In the genomic region with DNA sequence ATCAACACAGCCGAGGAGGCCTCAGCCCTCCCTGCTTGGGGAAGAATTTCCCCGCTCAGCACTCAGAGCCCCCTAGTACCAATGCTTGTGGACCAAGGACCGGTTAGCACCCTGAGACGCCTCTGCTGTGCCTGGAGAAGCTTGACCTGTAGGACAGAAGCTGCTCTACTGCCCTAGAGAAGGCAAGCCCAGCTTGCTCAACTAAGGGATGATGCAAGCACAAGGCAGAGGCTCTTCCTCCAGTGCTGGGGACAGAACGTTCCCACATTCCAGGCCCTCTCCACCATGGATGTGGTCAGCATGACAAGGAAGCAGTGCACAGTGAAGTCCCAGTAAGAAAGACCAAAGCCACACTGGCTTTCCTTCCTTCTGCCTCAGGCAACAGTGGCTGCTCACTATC, we compare ENCODE assay signal across 9 mouse cellular contexts.
A peak's percentile ranks its signal among the peaks of the same experiment; 100 is the strongest.
DNase-seq lines count a peak whose midpoint lies in the region; ATAC-seq and TF ChIP-seq lines count a peak whose summit lies in the region.
"Had no signal": no experiment of that assay in that cellular context is flagged by ENCODE, and none has a peak within 500 bp of the region (broad histone marks: within the 10 kb centered on the region; RNA-seq: fewer than 3 reads in every experiment).

No protein-coding gene starts in this region.

- no peaks in the 10 kb centered on the region for H3K27me3 ChIP-seq in midbrain, embryonic 10.5 days (ENCODE audit: low read depth, poor library complexity, severe bottlenecking)
- no peaks in the 10 kb centered on the region for H3K27me3 ChIP-seq in midbrain, embryonic 16.5 days (ENCODE audit: control insufficient read depth, insufficient read depth, low read depth, low read length)
- H3K27me3 ChIP-seq in stomach, embryonic 16.5 days (ENCODE audit: control insufficient read depth, insufficient read depth, low read length) = no peaks in the 10 kb centered on the region
- H3K27me3 ChIP-seq: midbrain, embryonic 15.5 days had no signal

- H3K4me1 ChIP-seq in midbrain, embryonic 10.5 days = peaks cover 17% of the 10 kb centered on the region
- no peaks in the 10 kb centered on the region for H3K4me1 ChIP-seq in midbrain, embryonic 16.5 days (ENCODE audit: control insufficient read depth, insufficient read depth, low read length)
- peaks cover 26% of the 10 kb centered on the region for H3K4me1 ChIP-seq in stomach, embryonic 16.5 days (ENCODE audit: control insufficient read depth, insufficient read depth, low read length)
- H3K4me1 ChIP-seq: midbrain, embryonic 15.5 days had no signal

- no peaks in the 10 kb centered on the region for H3K9me3 ChIP-seq in midbrain, embryonic 10.5 days (replicated peaks)
- H3K9me3 ChIP-seq in midbrain, embryonic 16.5 days (replicated peaks; ENCODE audit: control insufficient read depth, low read length, poor library complexity, severe bottlenecking) = no peaks in the 10 kb centered on the region
- H3K9me3 ChIP-seq in stomach, embryonic 16.5 days (replicated peaks; ENCODE audit: control insufficient read depth, low read length) = no peaks in the 10 kb centered on the region
- H3K9me3 ChIP-seq: midbrain, embryonic 15.5 days had no signal

- DNase-seq in midbrain, embryonic 10.5 days (ENCODE audit: low spot score) = no peak
- peak; percentile 19 to 44 for DNase-seq in heart, adult 9 months (ENCODE audit: low spot score in 2 of 2)
- DNase-seq in lung, adult 18-20 months = peak; percentile 77 to 89
- no peak for DNase-seq in left cerebral cortex, adult 2 months (ENCODE audit: extremely low spot score in 1 of 2, low spot score in 2 of 2)
- no peak for DNase-seq in kidney, adult 9 months
- no peak for DNase-seq in urinary bladder, postnatal 10 days (ENCODE audit: low spot score)

- no peak overlapping the region for H3K9ac ChIP-seq in midbrain, embryonic 16.5 days (ENCODE audit: low read depth, low read length)
- peak overlapping the region; percentile 35; the same call in 1 of the 2 replicates for H3K9ac ChIP-seq in stomach, embryonic 16.5 days (ENCODE audit: low read length)
- H3K9ac ChIP-seq: midbrain, embryonic 15.5 days had no signal

- WGBS in midbrain, embryonic 10.5 days = 84% methylated on average over 5 of the region's 5 CpGs
- 74% methylated on average over 5 of the region's 5 CpGs for WGBS in midbrain, embryonic 16.5 days
- WGBS in stomach, embryonic 16.5 days = 51% methylated on average over 5 of the region's 5 CpGs

- no peak overlapping the region for H3K4me2 ChIP-seq in midbrain, embryonic 16.5 days (ENCODE audit: low read length)
- no peak overlapping the region for H3K4me2 ChIP-seq in stomach, embryonic 16.5 days (ENCODE audit: low read depth, low read length)
- H3K4me2 ChIP-seq: midbrain, embryonic 15.5 days had no signal

- intact Hi-C loops in left cerebral cortex, adult 2 months (cut with DNase I) = no loop called here

- H3K4me3 ChIP-seq in midbrain, embryonic 10.5 days = no peak overlapping the region
- no peak overlapping the region for H3K4me3 ChIP-seq in midbrain, embryonic 16.5 days (ENCODE audit: low read depth, low read length)
- H3K4me3 ChIP-seq in stomach, embryonic 16.5 days (replicated peaks; ENCODE audit: low read length) = no peak overlapping the region
- no peak overlapping the region for H3K4me3 ChIP-seq in left cerebral cortex, adult 2 months
- H3K4me3 ChIP-seq: midbrain, embryonic 15.5 days had no signal

- peak overlapping the region; percentile 59; the same call in 1 of the 2 replicates for H3K27ac ChIP-seq in midbrain, embryonic 10.5 days (replicated peaks)
- H3K27ac ChIP-seq in midbrain, embryonic 16.5 days (ENCODE audit: low read length) = no peak overlapping the region
- peak overlapping the region; percentile 66 for H3K27ac ChIP-seq in stomach, embryonic 16.5 days (ENCODE audit: low read length)
- H3K27ac ChIP-seq in left cerebral cortex, adult 2 months = no peak overlapping the region
- H3K27ac ChIP-seq: midbrain, embryonic 15.5 days had no signal

- no peak for ATAC-seq in midbrain, embryonic 16.5 days
- no peak for ATAC-seq in stomach, embryonic 16.5 days (ENCODE audit: insufficient read depth, low FRiP score)
- ATAC-seq: midbrain, embryonic 15.5 days had no signal

- H3K36me3 ChIP-seq in midbrain, embryonic 10.5 days = no peaks in the 10 kb centered on the region
- H3K36me3 ChIP-seq in midbrain, embryonic 16.5 days (ENCODE audit: control insufficient read depth, insufficient read depth, low read length) = no peaks in the 10 kb centered on the region
- no peaks in the 10 kb centered on the region for H3K36me3 ChIP-seq in stomach, embryonic 16.5 days (ENCODE audit: control insufficient read depth, insufficient read depth, low read length)
- H3K36me3 ChIP-seq: midbrain, embryonic 15.5 days had no signal

- TF ChIP-seq CTCF in left cerebral cortex, adult 2 months (IDR thresholded peaks at IDR 0.05) = no peak

Comparison
In these comparisons a context has a peak if more than half of its experiments do, and no peak if none do; other contexts are left out.
1. H3K27ac ChIP-seq: peak in midbrain, embryonic 10.5 days (single experiment) and stomach, embryonic 16.5 days (single experiment); none in midbrain, embryonic 16.5 days (single experiment) and left cerebral cortex, adult 2 months (single experiment).
2. DNase-seq: peak in heart, adult 9 months (2 of 2) and lung, adult 18-20 months (2 of 2); none in midbrain, embryonic 10.5 days (single experiment), left cerebral cortex, adult 2 months (0 of 2), kidney, adult 9 months (single experiment) and urinary bladder, postnatal 10 days (single experiment).